Mouse (Mus musculus) ES-Bruce4 (cell line): Measurements from ENCODE around the gene Arhgap9.
A peak's percentile ranks its signal among the peaks of the same experiment; 100 is the strongest.

Experiments used
- CTCF ChIP-seq: IDR thresholded peaks from one replicate; pipeline ENCODE4 v1.8.1; 2011; ENCODE audit warnings: low read depth, low read length
- EP300 ChIP-seq: IDR thresholded peaks from 2 replicates; pipeline ENCODE4 v1.6.1; 2011; ENCODE audit warnings: low read depth, low read length; ENCODE audit not compliant: insufficient read depth
- POLR2A ChIP-seq: IDR thresholded peaks from one replicate; pipeline ENCODE4 v1.8.1; 2011; ENCODE audit warnings: low read length; ENCODE audit not compliant: insufficient read depth

GRCm38 (mm10) chr10:127323131-127323855 lies 1.5 kb downstream of the Arhgap9 start:
- TF ChIP-seq CTCF (no peak), POLR2A (no peak), EP300 (peak; percentile 40; the same call in 1 of the 2 replicates)
